Mouse (Mus musculus): ENCODE data around the gene Fbn1.

DNA sequence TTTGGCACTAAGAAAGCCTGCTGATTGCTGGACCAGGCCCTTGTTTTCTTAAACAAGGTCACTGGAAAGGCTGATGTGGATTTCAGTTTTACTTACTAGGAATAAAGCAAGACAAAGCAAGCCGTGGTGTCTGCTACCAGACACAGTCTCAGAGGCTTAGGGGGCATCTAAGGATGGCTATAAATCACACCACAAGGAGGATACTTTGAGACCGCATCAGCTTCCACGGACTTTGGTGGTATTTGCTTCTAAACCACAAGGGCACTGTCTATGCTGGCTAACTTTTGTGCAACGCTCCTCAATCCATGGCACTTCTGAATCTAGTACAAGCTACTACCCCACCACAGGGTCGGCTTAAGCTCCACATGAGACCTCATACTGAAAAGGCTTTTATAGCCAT lies 167.4 kb downstream of the Fbn1 start:
- TF ChIP-seq POLR2A (IDR thresholded peaks at IDR 0.05; ENCODE audit: insufficient read depth, low read depth, low read length) (no peak), CTCF (IDR thresholded peaks at IDR 0.05) (no peak)

Measured in heart, adult 2 months (tissue).